Mouse (Mus musculus) neural tube, embryonic 13.5 days (tissue): Measurements from ENCODE around the gene Dnajc5. TPM values are rescaled to one million over a fixed set of nuclear protein-coding genes. Genes with fewer than 3 reads are reported as not detected.

ENCODE experiments used
- ATAC-seq: fragments of 200-750 bp; cut with Nextera tagmentation; 2 replicates; pipeline ENCODE4 v1.8.0; 2017; ENCODE audit warnings: low read depth, mild to moderate bottlenecking, moderate TSS enrichment, moderate library complexity
- H3K27ac ChIP-seq: fragments of 300-500 bp; sonication (generic); replicated peaks from 2 replicates; pipeline ENCODE4 v1.5.1; 2015; ENCODE audit warnings: moderate library complexity, mild to moderate bottlenecking, inconsistent platforms
- H3K27me3 ChIP-seq: fragments of 300-500 bp; sonication (generic); 2 replicates; pipeline ENCODE4 v1.6.1; 2015; ENCODE audit warnings: mild to moderate bottlenecking, inconsistent platforms
- H3K36me3 ChIP-seq: fragments of 300-500 bp; sonication (generic); 2 replicates; pipeline ENCODE4 v1.6.1; 2015; ENCODE audit warnings: mild to moderate bottlenecking, inconsistent platforms
- H3K4me1 ChIP-seq: fragments of 300-500 bp; sonication (generic); replicated peaks from 2 replicates; pipeline ENCODE4 v1.6.1; 2015; ENCODE audit warnings: inconsistent platforms
- H3K4me2 ChIP-seq: fragments of 300-500 bp; sonication (generic); 2 replicates; pipeline ENCODE4 v1.6.1; 2015; ENCODE audit warnings: inconsistent platforms, mild to moderate bottlenecking, moderate library complexity
- H3K4me3 ChIP-seq: fragments of 300-500 bp; sonication (generic); 2 replicates; pipeline ENCODE4 v1.5.1; 2015; ENCODE audit warnings: mild to moderate bottlenecking, inconsistent platforms
- H3K9ac ChIP-seq: fragments of 300-500 bp; sonication (generic); 2 replicates; pipeline ENCODE4 v1.6.1; 2015; ENCODE audit warnings: moderate library complexity, mild to moderate bottlenecking, inconsistent platforms
- H3K9me3 ChIP-seq: fragments of 300-500 bp; sonication (generic); 2 replicates; pipeline ENCODE4 v1.6.1; 2016; ENCODE audit warnings: inconsistent platforms
- WGBS: fragments of 180-500 bp; shearing (Covaris S2); methylation state at CpG from one replicate; pipeline ENCODE4 v1.1.7; 2015; 5-methylcytosine and 5-hydroxymethylcytosine counted together
- polyA plus RNA-seq: library from polyadenylated mRNA; unstranded; fragments of >200 nt; fragmentation: Nextera tagmentation; extraction: Ambion mirVana; gene quantifications from 2 replicates; pipeline ENCODE4 v1.2.1, GENCODE M21; 2015

Dnajc5 gene
- polyA plus RNA-seq, 1 experiment from 2014 or later = 192 TPM

- WGBS = 81% methylated on average over 6 of the region's 6 CpGs
- no peak overlapping the region for H3K9ac ChIP-seq
- no peaks in the 10 kb centered on the region for H3K27me3 ChIP-seq
- no peak overlapping the region for H3K27ac ChIP-seq
- no peak overlapping the region for H3K4me2 ChIP-seq
- peaks cover 80% of the 10 kb centered on the region for H3K36me3 ChIP-seq
- no peak for ATAC-seq
- H3K9me3 ChIP-seq = no peaks in the 10 kb centered on the region
- peaks cover 22% of the 10 kb centered on the region for H3K4me1 ChIP-seq
- H3K4me3 ChIP-seq = no peak overlapping the region
Observed at GRCm38 (mm10) chr2:181587796-181588195, 67.5 kb downstream of the Dnajc5 start.

- Histone ChIP-seq H3K9me3 (no peaks in the 10 kb centered on the region), H3K27ac (no peak overlapping the region), H3K4me3 (no peak overlapping the region), H3K36me3 (peaks cover 75% of the 10 kb centered on the region), H3K4me1 (peaks cover 27% of the 10 kb centered on the region), H3K9ac (no peak overlapping the region), H3K27me3 (no peaks in the 10 kb centered on the region), H3K4me2 (no peak overlapping the region)
- 89% methylated on average over 11 of the region's 11 CpGs for WGBS
- no peak for ATAC-seq
Observed at GRCm38 (mm10) chr2:181588229-181588780, 68.0 kb downstream of the Dnajc5 start.

GRCm38 (mm10) chr2:181589011-181589731, 68.9 kb downstream of the Dnajc5 start:
- H3K4me1 ChIP-seq = peaks cover 31% of the 10 kb centered on the region
- H3K4me3 ChIP-seq = no peak overlapping the region
- no peak overlapping the region for H3K9ac ChIP-seq
- no peak overlapping the region for H3K4me2 ChIP-seq
- H3K27ac ChIP-seq = no peak overlapping the region
- H3K9me3 ChIP-seq = no peaks in the 10 kb centered on the region
- H3K36me3 ChIP-seq = peaks cover 66% of the 10 kb centered on the region
- WGBS = 95% methylated on average over 10 of the region's 10 CpGs
- no peak for ATAC-seq
- no peaks in the 10 kb centered on the region for H3K27me3 ChIP-seq

- Histone ChIP-seq H3K4me1 (peaks cover 31% of the 10 kb centered on the region), H3K27me3 (no peaks in the 10 kb centered on the region), H3K36me3 (peaks cover 61% of the 10 kb centered on the region), H3K4me3 (no peak overlapping the region), H3K27ac (no peak overlapping the region), H3K9me3 (no peaks in the 10 kb centered on the region), H3K4me2 (no peak overlapping the region), H3K9ac (no peak overlapping the region)
- 93% methylated on average over 9 of the region's 9 CpGs for WGBS
- no peak for ATAC-seq
Observed at GRCm38 (mm10) chr2:181589732-181590105, 69.4 kb downstream of the Dnajc5 start.

- 96% methylated on average over 5 of the region's 5 CpGs for WGBS
- Histone ChIP-seq H3K9ac (0 out of 2 replicates have a peak overlapping the region, but pooled peaks have one; percentile 99), H3K4me2 (peak overlapping the region; percentile 94), H3K4me3 (peak overlapping the region; percentile 90; the same call in 1 of the 2 replicates), H3K4me1 (peaks cover 31% of the 10 kb centered on the region), H3K9me3 (no peaks in the 10 kb centered on the region), H3K27ac (no peak overlapping the region), H3K36me3 (peaks cover 56% of the 10 kb centered on the region), H3K27me3 (no peaks in the 10 kb centered on the region)
- ATAC-seq = no peak
Observed at GRCm38 (mm10) chr2:181590471-181590870, 70.2 kb downstream of the Dnajc5 start.

- Histone ChIP-seq H3K27me3 (no peaks in the 10 kb centered on the region), H3K9ac (peak within 1 kb of the TSS; percentile 99), H3K9me3 (no peaks in the 10 kb centered on the region), H3K36me3 (peaks cover 55% of the 10 kb centered on the region), H3K4me2 (peak within 1 kb of the TSS; percentile 94), H3K4me3 (peak within 1 kb of the TSS; percentile 90), H3K4me1 (peaks cover 31% of the 10 kb centered on the region), H3K27ac (peak within 1 kb of the TSS; percentile 89)
- peak; percentile 9; the same call in 1 of the 2 replicates for ATAC-seq
- WGBS = 19% methylated on average over 5 of the region's 5 CpGs
Observed at GRCm38 (mm10) chr2:181591528-181592085, 71.3 kb downstream of the Dnajc5 start, which contains the start of gene Prpf6. Gene Prpf6, plus strand, starts transcription at chr2:181591868.

GRCm38 (mm10) chr2:181592231-181593041, 72.2 kb downstream of the Dnajc5 start, which contains the start of gene Zfp512b:
Gene Zfp512b, minus strand, starts transcription at chr2:181592803.
- peaks cover 48% of the 10 kb centered on the region for H3K36me3 ChIP-seq
- H3K4me3 ChIP-seq = peak within 1 kb of the TSS; percentile 90
- peak within 1 kb of the TSS; percentile 99 for H3K9ac ChIP-seq
- H3K27ac ChIP-seq = peak within 1 kb of the TSS; percentile 89
- H3K9me3 ChIP-seq = no peaks in the 10 kb centered on the region
- peaks cover 34% of the 10 kb centered on the region for H3K4me1 ChIP-seq
- peak; percentile 83 for ATAC-seq
- H3K27me3 ChIP-seq = no peaks in the 10 kb centered on the region
- under 1% methylated on average over 64 of the region's 97 CpGs for WGBS
- H3K4me2 ChIP-seq = peak within 1 kb of the TSS; percentile 94

- Histone ChIP-seq H3K27me3 (no peaks in the 10 kb centered on the region), H3K4me2 (peak overlapping the region; percentile 94), H3K9me3 (no peaks in the 10 kb centered on the region), H3K4me1 (peaks cover 40% of the 10 kb centered on the region), H3K27ac (peak overlapping the region; percentile 89), H3K4me3 (peak overlapping the region; percentile 90), H3K9ac (peak overlapping the region; percentile 99), H3K36me3 (peaks cover 42% of the 10 kb centered on the region)
- WGBS = 4% methylated on average over 6 of the region's 6 CpGs
- peak; percentile 34 for ATAC-seq
Observed at GRCm38 (mm10) chr2:181593042-181593421, 72.7 kb downstream of the Dnajc5 start.

GRCm38 (mm10) chr2:181593937-181594336, 73.7 kb downstream of the Dnajc5 start:
- no peak for ATAC-seq
- no peak overlapping the region for H3K4me2 ChIP-seq
- no peak overlapping the region for H3K4me3 ChIP-seq
- H3K4me1 ChIP-seq = peaks cover 45% of the 10 kb centered on the region
- H3K27ac ChIP-seq = no peak overlapping the region
- no peaks in the 10 kb centered on the region for H3K9me3 ChIP-seq
- peaks cover 33% of the 10 kb centered on the region for H3K36me3 ChIP-seq
- H3K27me3 ChIP-seq = no peaks in the 10 kb centered on the region
- H3K9ac ChIP-seq = no peak overlapping the region

GRCm38 (mm10) chr2:181594946-181595696, 74.8 kb downstream of the Dnajc5 start:
- Histone ChIP-seq H3K27me3 (no peaks in the 10 kb centered on the region), H3K4me1 (peaks cover 50% of the 10 kb centered on the region), H3K36me3 (peaks cover 21% of the 10 kb centered on the region), H3K27ac (no peak overlapping the region), H3K9ac (no peak overlapping the region), H3K4me3 (no peak overlapping the region), H3K9me3 (no peaks in the 10 kb centered on the region), H3K4me2 (no peak overlapping the region)
- WGBS = 76% methylated on average over 4 of the region's 4 CpGs
- ATAC-seq = no peak

GRCm38 (mm10) chr2:181596221-181596960, 76.1 kb downstream of the Dnajc5 start:
- ATAC-seq = no peak
- H3K36me3 ChIP-seq = 0 out of 2 replicates have a peak, but pooled peaks cover 14% of the 10 kb centered on the region
- H3K27me3 ChIP-seq = no peaks in the 10 kb centered on the region
- no peak overlapping the region for H3K4me2 ChIP-seq
- H3K4me3 ChIP-seq = no peak overlapping the region
- H3K9me3 ChIP-seq = no peaks in the 10 kb centered on the region
- H3K4me1 ChIP-seq = peaks cover 45% of the 10 kb centered on the region
- 0 out of 2 replicates have a peak overlapping the region, but pooled peaks have one; percentile 41 for H3K9ac ChIP-seq
- 68% methylated on average over 6 of the region's 6 CpGs for WGBS
- no peak overlapping the region for H3K27ac ChIP-seq
